Mouse (Mus musculus): ENCODE measurements around the gene Hist1h2bg. TPM values are rescaled to one million over a fixed set of nuclear protein-coding genes. Genes with fewer than 3 reads are reported as not detected.

The Hist1h2bg gene
- polyA plus RNA-seq, 1 experiment from 2014 or later = 3.7 TPM

DNA sequence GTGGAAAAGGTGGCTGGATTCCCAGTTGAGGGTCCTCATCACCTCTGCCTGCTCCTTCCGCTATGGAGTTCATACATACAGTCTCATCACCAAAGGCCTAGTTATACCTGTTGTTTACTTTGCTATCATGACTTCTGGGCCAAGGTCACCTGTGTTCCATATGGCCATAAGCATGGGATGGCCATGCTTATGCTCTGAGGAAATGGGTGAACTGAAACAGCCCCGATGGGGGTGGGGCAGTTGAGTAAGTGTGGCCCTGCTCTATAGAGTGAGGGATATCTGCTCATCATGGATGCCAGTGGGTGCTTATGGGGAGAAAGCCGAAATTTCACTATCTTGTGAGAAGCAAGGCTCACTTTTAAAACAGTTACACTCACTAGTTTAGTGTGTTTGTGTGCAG lies 33.9 kb downstream of the Hist1h2bg start:
- H3K27ac ChIP-seq (replicated peaks in 1 of 2; ENCODE audit: control insufficient read depth in 1 of 2, insufficient read depth in 1 of 2, low read depth in 2 of 2, low read length in 2 of 2) = no peak overlapping the region
- no peak overlapping the region for H3K4me2 ChIP-seq (ENCODE audit: low read length)
- H3K4me1 ChIP-seq (ENCODE audit: control insufficient read depth in 2 of 2, insufficient read depth in 2 of 2, low read length in 2 of 2) = no peaks in the 10 kb centered on the region
- no peaks in the 10 kb centered on the region for H3K27me3 ChIP-seq (ENCODE audit: control insufficient read depth, insufficient read depth, low read length)
- no peak overlapping the region for H3K9ac ChIP-seq (ENCODE audit: low read length)
- ATAC-seq (ENCODE audit: insufficient number of reproducible peaks, insufficient read depth, low FRiP score, low read depth) = no peak
- 86% methylated on average over 3 of the region's 3 CpGs for WGBS
- H3K4me3 ChIP-seq (ENCODE audit: control insufficient read depth in 1 of 2, insufficient read depth in 1 of 2, low read depth in 1 of 2, low read length in 2 of 2) = no peak overlapping the region
- H3K9me3 ChIP-seq (ENCODE audit: control insufficient read depth, low read length) = no peaks in the 10 kb centered on the region
- H3K36me3 ChIP-seq (ENCODE audit: control insufficient read depth, insufficient read depth, low read length) = no peaks in the 10 kb centered on the region

DNA sequence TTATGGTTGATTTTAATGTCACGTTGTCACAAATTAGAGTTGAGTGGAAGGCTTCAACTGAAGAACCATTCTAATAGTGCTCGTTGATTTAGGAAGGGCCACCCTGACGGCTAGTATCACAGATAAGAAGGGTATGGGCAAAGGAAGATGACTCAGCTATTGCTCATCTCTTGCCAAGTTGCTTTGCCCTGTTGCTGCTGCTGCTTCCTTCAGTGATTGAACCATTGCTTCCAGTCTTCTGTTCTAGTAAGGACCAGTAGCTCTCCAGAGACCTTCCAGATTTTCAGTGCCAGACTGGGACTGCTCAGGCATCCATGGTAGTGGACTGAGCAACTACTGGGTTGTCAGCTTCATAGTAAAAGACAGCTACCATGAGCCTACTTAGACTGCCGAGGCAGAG lies 38.0 kb downstream of the Hist1h2bg start:
- H3K4me3 ChIP-seq (ENCODE audit: control insufficient read depth in 1 of 2, insufficient read depth in 1 of 2, low read depth in 1 of 2, low read length in 2 of 2) = no peak overlapping the region
- no peak overlapping the region for H3K9ac ChIP-seq (ENCODE audit: low read length)
- no peak overlapping the region for H3K4me2 ChIP-seq (ENCODE audit: low read length)
- H3K36me3 ChIP-seq (ENCODE audit: control insufficient read depth, insufficient read depth, low read length) = no peaks in the 10 kb centered on the region
- H3K4me1 ChIP-seq (ENCODE audit: control insufficient read depth in 2 of 2, insufficient read depth in 2 of 2, low read length in 2 of 2) = no peaks in the 10 kb centered on the region
- no peak for ATAC-seq (ENCODE audit: insufficient number of reproducible peaks, insufficient read depth, low FRiP score, low read depth)
- no peak overlapping the region for H3K27ac ChIP-seq (replicated peaks in 1 of 2; ENCODE audit: control insufficient read depth in 1 of 2, insufficient read depth in 1 of 2, low read depth in 2 of 2, low read length in 2 of 2)
- no peaks in the 10 kb centered on the region for H3K9me3 ChIP-seq (ENCODE audit: control insufficient read depth, low read length)
- 53% methylated on average over 4 of the region's 4 CpGs for WGBS
- no peaks in the 10 kb centered on the region for H3K27me3 ChIP-seq (ENCODE audit: control insufficient read depth, insufficient read depth, low read length)

DNA sequence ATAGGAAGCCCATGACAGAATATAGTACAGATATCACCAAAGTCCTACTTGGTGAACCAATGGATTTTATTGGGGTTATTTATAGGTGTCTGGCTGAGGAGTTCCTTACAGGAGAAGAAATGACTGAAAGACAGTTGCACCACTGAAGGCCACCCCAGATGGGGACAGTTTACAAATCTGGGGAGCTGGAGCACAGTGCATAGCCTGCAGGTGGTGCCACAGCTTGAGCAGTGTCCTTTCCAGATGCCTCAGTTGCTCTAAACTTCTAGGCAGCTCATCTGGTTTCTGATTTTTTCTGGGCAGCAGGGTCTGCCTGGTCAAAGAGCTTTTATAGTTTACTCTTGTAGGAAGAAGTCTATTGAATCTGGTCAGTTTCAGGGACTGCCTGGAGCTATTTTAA lies 38.6 kb downstream of the Hist1h2bg start:
- no peak overlapping the region for H3K27ac ChIP-seq (replicated peaks in 1 of 2; ENCODE audit: control insufficient read depth in 1 of 2, insufficient read depth in 1 of 2, low read depth in 2 of 2, low read length in 2 of 2)
- no peak for ATAC-seq (ENCODE audit: insufficient number of reproducible peaks, insufficient read depth, low FRiP score, low read depth)
- H3K4me3 ChIP-seq (ENCODE audit: control insufficient read depth in 1 of 2, insufficient read depth in 1 of 2, low read depth in 1 of 2, low read length in 2 of 2) = no peak overlapping the region
- H3K9ac ChIP-seq (ENCODE audit: low read length) = no peak overlapping the region
- no peaks in the 10 kb centered on the region for H3K4me1 ChIP-seq (ENCODE audit: control insufficient read depth in 2 of 2, insufficient read depth in 2 of 2, low read length in 2 of 2)
- H3K4me2 ChIP-seq (ENCODE audit: low read length) = no peak overlapping the region
- H3K36me3 ChIP-seq (ENCODE audit: control insufficient read depth, insufficient read depth, low read length) = no peaks in the 10 kb centered on the region
- no peaks in the 10 kb centered on the region for H3K9me3 ChIP-seq (ENCODE audit: control insufficient read depth, low read length)
- H3K27me3 ChIP-seq (ENCODE audit: control insufficient read depth, insufficient read depth, low read length) = no peaks in the 10 kb centered on the region

DNA sequence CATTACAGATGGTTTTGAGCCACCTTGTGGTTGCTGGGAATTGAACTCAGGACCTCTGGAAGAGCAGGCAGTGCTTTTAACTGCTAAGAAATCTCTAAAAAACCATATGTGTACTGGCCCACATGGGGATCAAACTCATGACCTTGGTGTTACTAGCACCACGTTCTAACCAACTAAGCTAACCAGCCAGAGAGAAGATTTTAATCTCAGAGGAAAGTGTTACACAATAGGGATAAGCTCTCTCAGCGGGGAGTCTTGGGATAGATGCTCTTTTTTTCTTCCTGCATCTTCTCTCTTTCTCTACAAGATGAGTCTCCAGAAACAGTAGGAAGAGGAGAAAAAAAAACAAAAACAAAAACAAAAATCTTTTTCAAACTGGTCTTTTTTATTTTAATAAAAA lies 39.2 kb downstream of the Hist1h2bg start:
- WGBS = 67% methylated on average over 2 of the region's 2 CpGs
- no peak overlapping the region for H3K27ac ChIP-seq (replicated peaks in 1 of 2; ENCODE audit: control insufficient read depth in 1 of 2, insufficient read depth in 1 of 2, low read depth in 2 of 2, low read length in 2 of 2)
- H3K9me3 ChIP-seq (ENCODE audit: control insufficient read depth, low read length) = no peaks in the 10 kb centered on the region
- H3K9ac ChIP-seq (ENCODE audit: low read length) = no peak overlapping the region
- H3K36me3 ChIP-seq (ENCODE audit: control insufficient read depth, insufficient read depth, low read length) = no peaks in the 10 kb centered on the region
- H3K4me3 ChIP-seq (ENCODE audit: control insufficient read depth in 1 of 2, insufficient read depth in 1 of 2, low read depth in 1 of 2, low read length in 2 of 2) = no peak overlapping the region
- no peak overlapping the region for H3K4me2 ChIP-seq (ENCODE audit: low read length)
- H3K4me1 ChIP-seq (ENCODE audit: control insufficient read depth in 2 of 2, insufficient read depth in 2 of 2, low read length in 2 of 2) = no peaks in the 10 kb centered on the region
- no peaks in the 10 kb centered on the region for H3K27me3 ChIP-seq (ENCODE audit: control insufficient read depth, insufficient read depth, low read length)
- no peak for ATAC-seq (ENCODE audit: insufficient number of reproducible peaks, insufficient read depth, low FRiP score, low read depth)

DNA sequence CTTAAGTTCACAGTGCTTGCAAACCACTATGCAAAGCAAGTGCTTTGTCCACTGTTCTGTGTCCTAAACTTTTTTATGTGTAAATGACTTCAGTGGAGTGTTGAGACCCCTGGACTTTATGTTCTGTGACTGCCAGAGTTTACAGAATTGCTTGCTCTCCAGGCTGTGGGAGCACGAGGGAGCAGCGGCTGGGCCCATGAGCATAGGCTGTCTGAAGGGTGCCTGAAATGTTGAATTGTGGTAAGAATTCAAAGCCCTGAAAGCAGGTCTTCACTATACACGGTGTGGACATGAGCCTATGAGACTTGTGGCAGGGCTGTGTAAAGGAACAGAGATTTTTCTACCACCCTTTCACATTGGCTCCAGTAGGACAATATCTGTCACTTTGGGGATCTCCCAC lies 40.4 kb downstream of the Hist1h2bg start:
- no peak overlapping the region for H3K9ac ChIP-seq (ENCODE audit: low read length)
- H3K36me3 ChIP-seq (ENCODE audit: control insufficient read depth, insufficient read depth, low read length) = no peaks in the 10 kb centered on the region
- H3K9me3 ChIP-seq (ENCODE audit: control insufficient read depth, low read length) = no peaks in the 10 kb centered on the region
- H3K27me3 ChIP-seq (ENCODE audit: control insufficient read depth, insufficient read depth, low read length) = no peaks in the 10 kb centered on the region
- H3K4me1 ChIP-seq (ENCODE audit: control insufficient read depth in 2 of 2, insufficient read depth in 2 of 2, low read length in 2 of 2) = no peaks in the 10 kb centered on the region
- H3K4me3 ChIP-seq (ENCODE audit: control insufficient read depth in 1 of 2, insufficient read depth in 1 of 2, low read depth in 1 of 2, low read length in 2 of 2) = no peak overlapping the region
- WGBS = 83% methylated on average over 3 of the region's 3 CpGs
- no peak for ATAC-seq (ENCODE audit: insufficient number of reproducible peaks, insufficient read depth, low FRiP score, low read depth)
- no peak overlapping the region for H3K4me2 ChIP-seq (ENCODE audit: low read length)
- no peak overlapping the region for H3K27ac ChIP-seq (replicated peaks in 1 of 2; ENCODE audit: control insufficient read depth in 1 of 2, insufficient read depth in 1 of 2, low read depth in 2 of 2, low read length in 2 of 2)

DNA sequence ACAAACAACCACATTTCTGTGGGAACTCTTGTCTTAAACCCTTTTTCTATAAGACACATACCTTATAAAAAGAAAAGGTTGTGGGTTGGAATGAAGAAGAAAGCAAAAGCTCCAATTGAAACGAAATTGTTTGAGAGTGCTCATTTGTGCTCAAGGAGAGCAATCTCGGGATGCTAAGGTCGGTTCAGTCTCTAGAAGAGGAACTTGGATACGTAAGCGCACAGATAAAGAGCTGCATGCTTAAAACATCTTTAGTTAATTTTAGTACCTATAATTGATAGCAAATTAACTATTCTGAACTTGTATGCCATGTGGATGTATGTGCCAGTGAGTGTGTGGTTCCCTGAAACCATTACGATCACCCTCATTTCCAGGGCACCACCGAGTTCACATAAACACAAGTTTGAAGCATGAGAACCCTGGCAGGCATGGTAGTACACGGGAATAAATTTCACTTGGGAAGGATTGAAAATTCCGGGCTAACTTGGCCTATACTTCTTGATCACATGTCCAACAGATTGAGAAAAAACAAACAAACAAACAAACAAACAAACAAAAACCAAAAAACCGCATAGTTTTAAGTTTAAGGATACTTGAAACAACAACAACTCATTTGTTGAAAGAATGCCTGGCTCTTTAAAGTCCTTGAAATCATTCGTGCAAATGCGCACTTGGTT lies 49.0 kb downstream of the Hist1h2bg start:
- ATAC-seq (ENCODE audit: insufficient number of reproducible peaks, insufficient read depth, low FRiP score, low read depth) = no peak
- Histone ChIP-seq H3K4me3 (ENCODE audit: control insufficient read depth in 1 of 2, insufficient read depth in 1 of 2, low read depth in 1 of 2, low read length in 2 of 2) (peak overlapping the region; percentile 54 to 82), H3K27me3 (ENCODE audit: control insufficient read depth, insufficient read depth, low read length) (no peaks in the 10 kb centered on the region), H3K36me3 (ENCODE audit: control insufficient read depth, insufficient read depth, low read length) (no peaks in the 10 kb centered on the region), H3K9ac (ENCODE audit: low read length) (peak overlapping the region; percentile 87), H3K4me1 (ENCODE audit: control insufficient read depth in 2 of 2, insufficient read depth in 2 of 2, low read length in 2 of 2) (peaks cover 2 to 11% of the 10 kb centered on the region in 2 experiments; a peak in 3 of 4 replicates), H3K4me2 (ENCODE audit: low read length) (peak overlapping the region; percentile 89), H3K27ac (replicated peaks in 1 of 2; ENCODE audit: control insufficient read depth in 1 of 2, insufficient read depth in 1 of 2, low read depth in 2 of 2, low read length in 2 of 2) (peak overlapping the region; percentile 85 to 91), H3K9me3 (ENCODE audit: control insufficient read depth, low read length) (no peaks in the 10 kb centered on the region)
- 54% methylated on average over 12 of the region's 12 CpGs for WGBS

DNA sequence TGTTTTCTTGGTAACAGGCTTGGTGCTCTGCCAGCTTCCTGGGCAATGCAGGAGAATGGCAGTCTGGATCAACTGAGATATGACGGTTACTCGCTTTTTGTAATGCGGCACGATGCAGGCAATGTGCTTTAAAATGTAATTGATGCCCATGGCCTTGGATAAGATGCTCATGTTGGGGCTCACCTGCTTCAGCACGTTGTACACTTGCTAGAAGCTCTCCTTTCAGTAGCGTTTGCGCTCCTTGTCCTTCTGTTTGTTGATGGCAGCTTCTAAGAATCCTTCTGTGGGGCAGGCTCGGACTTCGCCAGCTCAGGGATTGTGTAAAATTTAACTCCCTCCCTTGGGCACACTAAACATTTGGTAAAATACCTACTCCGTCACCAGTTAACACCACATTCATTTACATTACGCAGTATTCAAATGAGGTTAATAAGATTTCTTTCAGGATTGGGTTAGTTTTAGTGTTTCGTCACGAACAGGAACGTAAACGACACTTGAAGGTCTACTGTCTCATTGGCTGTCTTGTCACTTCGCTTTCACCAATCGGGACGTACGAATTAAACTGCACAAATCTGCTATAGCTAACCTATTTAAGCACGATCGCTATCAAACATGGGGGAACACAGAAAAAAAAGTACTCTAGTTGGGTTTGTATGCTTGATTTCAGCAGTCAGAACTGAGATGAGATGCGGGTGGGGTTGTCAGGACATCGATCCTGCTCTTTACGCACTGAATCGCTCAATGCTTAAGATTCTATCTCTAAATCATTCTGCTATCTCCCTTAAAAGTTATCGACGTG lies 49.7 kb downstream of the Hist1h2bg start, which contains the start of gene Hist1h2be:
TSS of gene Hist1h2be (minus strand) at position 392 of the 799 bp plus-strand sequence.
- peaks cover 2 to 11% of the 10 kb centered on the region in 2 experiments; a peak in 3 of 4 replicates for H3K4me1 ChIP-seq (ENCODE audit: control insufficient read depth in 2 of 2, insufficient read depth in 2 of 2, low read length in 2 of 2)
- peak within 1 kb of the TSS; percentile 54 to 82 for H3K4me3 ChIP-seq (ENCODE audit: control insufficient read depth in 1 of 2, insufficient read depth in 1 of 2, low read depth in 1 of 2, low read length in 2 of 2)
- peak within 1 kb of the TSS; percentile 89 for H3K4me2 ChIP-seq (ENCODE audit: low read length)
- peak; percentile 70 for ATAC-seq (ENCODE audit: insufficient number of reproducible peaks, insufficient read depth, low FRiP score, low read depth)
- H3K9ac ChIP-seq (ENCODE audit: low read length) = peak within 1 kb of the TSS; percentile 87
- H3K36me3 ChIP-seq (ENCODE audit: control insufficient read depth, insufficient read depth, low read length) = no peaks in the 10 kb centered on the region
- no peaks in the 10 kb centered on the region for H3K9me3 ChIP-seq (ENCODE audit: control insufficient read depth, low read length)
- peak within 1 kb of the TSS; percentile 91 to 94 for H3K27ac ChIP-seq (replicated peaks in 1 of 2; ENCODE audit: control insufficient read depth in 1 of 2, insufficient read depth in 1 of 2, low read depth in 2 of 2, low read length in 2 of 2)
- under 1% methylated on average over 27 of the region's 27 CpGs for WGBS
- no peaks in the 10 kb centered on the region for H3K27me3 ChIP-seq (ENCODE audit: control insufficient read depth, insufficient read depth, low read length)

Data from heart, embryonic 14.5 days (tissue).